Mouse (Mus musculus): ENCODE results near the gene Epha4. TPM values are rescaled to one million over a fixed set of nuclear protein-coding genes. Genes with fewer than 3 reads are reported as not detected.

Gene Epha4
- polyA plus RNA-seq, 1 experiment = 3.9 TPM

GRCm38 (mm10) chr1:77513411-77513941 is 1.4 kb downstream of the Epha4 start:
- no peak overlapping the region for H3K27ac ChIP-seq (ENCODE audit: control insufficient read depth, insufficient read depth, low read length)
- DNase-seq = no peak
- no peaks in the 10 kb centered on the region for H3K4me1 ChIP-seq (replicated peaks; ENCODE audit: control insufficient read depth, insufficient read depth, low read length)
- H3K27me3 ChIP-seq (ENCODE audit: control insufficient read depth, insufficient read depth, low read length) = no peaks in the 10 kb centered on the region; the same call in 1 of the 2 replicates
- TF ChIP-seq POLR2A (IDR thresholded peaks at IDR 0.05; ENCODE audit: control insufficient read depth, extremely low read depth, insufficient read depth, low read length, poor library complexity) (no peak), CTCF (IDR thresholded peaks at IDR 0.05; ENCODE audit: borderline replicate concordance, control insufficient read depth, extremely low read depth, insufficient read depth, low read length, poor library complexity) (no peak)
- WGBS = 7% methylated on average over 27 of the region's 27 CpGs
- H3K4me3 ChIP-seq (ENCODE audit: control insufficient read depth, insufficient read depth, low read length) = no peak overlapping the region
- no peaks in the 10 kb centered on the region for H3K36me3 ChIP-seq (ENCODE audit: control insufficient read depth, insufficient read depth, low read length)

- H3K36me3 ChIP-seq (ENCODE audit: control insufficient read depth, insufficient read depth, low read length) = no peaks in the 10 kb centered on the region
- DNase-seq = no peak
- no peaks in the 10 kb centered on the region for H3K4me1 ChIP-seq (replicated peaks; ENCODE audit: control insufficient read depth, insufficient read depth, low read length)
- WGBS = 37% methylated on average over 20 of the region's 20 CpGs
- no peak overlapping the region for H3K4me3 ChIP-seq (ENCODE audit: control insufficient read depth, insufficient read depth, low read length)
- no peak for TF ChIP-seq POLR2A (IDR thresholded peaks at IDR 0.05; ENCODE audit: control insufficient read depth, extremely low read depth, insufficient read depth, low read length, poor library complexity)
- no peak for TF ChIP-seq CTCF (IDR thresholded peaks at IDR 0.05; ENCODE audit: borderline replicate concordance, control insufficient read depth, extremely low read depth, insufficient read depth, low read length, poor library complexity)
- H3K27me3 ChIP-seq (ENCODE audit: control insufficient read depth, insufficient read depth, low read length) = no peaks in the 10 kb centered on the region; the same call in 1 of the 2 replicates
- H3K27ac ChIP-seq (ENCODE audit: control insufficient read depth, insufficient read depth, low read length) = no peak overlapping the region
Measured at GRCm38 (mm10) chr1:77512431-77513195, 2.3 kb downstream of the Epha4 start.

- no peak for DNase-seq
- TF ChIP-seq POLR2A (IDR thresholded peaks at IDR 0.05; ENCODE audit: control insufficient read depth, extremely low read depth, insufficient read depth, low read length, poor library complexity) = no peak
- no peak for TF ChIP-seq CTCF (IDR thresholded peaks at IDR 0.05; ENCODE audit: borderline replicate concordance, control insufficient read depth, extremely low read depth, insufficient read depth, low read length, poor library complexity)
- H3K4me3 ChIP-seq (ENCODE audit: control insufficient read depth, insufficient read depth, low read length) = no peak overlapping the region
- 85% methylated on average over 4 of the region's 4 CpGs for WGBS
- no peaks in the 10 kb centered on the region for H3K4me1 ChIP-seq (replicated peaks; ENCODE audit: control insufficient read depth, insufficient read depth, low read length)
- no peak overlapping the region for H3K27ac ChIP-seq (ENCODE audit: control insufficient read depth, insufficient read depth, low read length)
- H3K36me3 ChIP-seq (ENCODE audit: control insufficient read depth, insufficient read depth, low read length) = no peaks in the 10 kb centered on the region
- H3K27me3 ChIP-seq (ENCODE audit: control insufficient read depth, insufficient read depth, low read length) = no peaks in the 10 kb centered on the region; the same call in 1 of the 2 replicates
Measured at GRCm38 (mm10) chr1:77512059-77512407, 2.9 kb downstream of the Epha4 start.

GRCm38 (mm10) chr1:77511372-77512058 is 3.4 kb downstream of the Epha4 start:
- Histone ChIP-seq H3K27me3 (ENCODE audit: control insufficient read depth, insufficient read depth, low read length) (no peaks in the 10 kb centered on the region; the same call in 1 of the 2 replicates), H3K36me3 (ENCODE audit: control insufficient read depth, insufficient read depth, low read length) (no peaks in the 10 kb centered on the region), H3K4me3 (ENCODE audit: control insufficient read depth, insufficient read depth, low read length) (no peak overlapping the region), H3K27ac (ENCODE audit: control insufficient read depth, insufficient read depth, low read length) (no peak overlapping the region), H3K4me1 (replicated peaks; ENCODE audit: control insufficient read depth, insufficient read depth, low read length) (no peaks in the 10 kb centered on the region)
- no peak for TF ChIP-seq POLR2A (IDR thresholded peaks at IDR 0.05; ENCODE audit: control insufficient read depth, extremely low read depth, insufficient read depth, low read length, poor library complexity)
- no peak for TF ChIP-seq CTCF (IDR thresholded peaks at IDR 0.05; ENCODE audit: borderline replicate concordance, control insufficient read depth, extremely low read depth, insufficient read depth, low read length, poor library complexity)
- WGBS = 91% methylated on average over 10 of the region's 10 CpGs
- no peak for DNase-seq

GRCm38 (mm10) chr1:77510623-77511022 is 4.3 kb downstream of the Epha4 start:
- TF ChIP-seq POLR2A (IDR thresholded peaks at IDR 0.05; ENCODE audit: control insufficient read depth, extremely low read depth, insufficient read depth, low read length, poor library complexity) = no peak
- no peak for TF ChIP-seq CTCF (IDR thresholded peaks at IDR 0.05; ENCODE audit: borderline replicate concordance, control insufficient read depth, extremely low read depth, insufficient read depth, low read length, poor library complexity)
- H3K27ac ChIP-seq (ENCODE audit: control insufficient read depth, insufficient read depth, low read length) = no peak overlapping the region
- DNase-seq = no peak
- H3K4me1 ChIP-seq (replicated peaks; ENCODE audit: control insufficient read depth, insufficient read depth, low read length) = no peaks in the 10 kb centered on the region
- 92% methylated on average over 5 of the region's 5 CpGs for WGBS
- no peaks in the 10 kb centered on the region for H3K36me3 ChIP-seq (ENCODE audit: control insufficient read depth, insufficient read depth, low read length)
- no peaks in the 10 kb centered on the region for H3K27me3 ChIP-seq (ENCODE audit: control insufficient read depth, insufficient read depth, low read length)
- H3K4me3 ChIP-seq (ENCODE audit: control insufficient read depth, insufficient read depth, low read length) = no peak overlapping the region

- no peaks in the 10 kb centered on the region for H3K27me3 ChIP-seq (ENCODE audit: control insufficient read depth, insufficient read depth, low read length)
- 95% methylated on average over 18 of the region's 18 CpGs for WGBS
- no peak for DNase-seq
- TF ChIP-seq CTCF (IDR thresholded peaks at IDR 0.05; ENCODE audit: borderline replicate concordance, control insufficient read depth, extremely low read depth, insufficient read depth, low read length, poor library complexity) (no peak), POLR2A (IDR thresholded peaks at IDR 0.05; ENCODE audit: control insufficient read depth, extremely low read depth, insufficient read depth, low read length, poor library complexity) (no peak)
- H3K4me1 ChIP-seq (replicated peaks; ENCODE audit: control insufficient read depth, insufficient read depth, low read length) = no peaks in the 10 kb centered on the region
- no peak overlapping the region for H3K27ac ChIP-seq (ENCODE audit: control insufficient read depth, insufficient read depth, low read length)
- H3K4me3 ChIP-seq (ENCODE audit: control insufficient read depth, insufficient read depth, low read length) = no peak overlapping the region
- H3K36me3 ChIP-seq (ENCODE audit: control insufficient read depth, insufficient read depth, low read length) = no peaks in the 10 kb centered on the region
Measured at GRCm38 (mm10) chr1:77506856-77507200, 8.1 kb downstream of the Epha4 start.
